Mouse (Mus musculus) lung, embryonic 14.5 days (tissue): ENCODE measurements at regions not wholly inside any gene's neighbourhood (a gene's known extent, or its start where the extent isn't known, plus 50 kb on each side); places are given as distances from the start of the nearest gene placed in this dataset.

Source experiments
- ATAC-seq: fragments of 200-750 bp; cut with Nextera tagmentation; 2 replicates; pipeline ENCODE4 v1.8.0; 2017; ENCODE audit warnings: mild to moderate bottlenecking, moderate TSS enrichment, moderate library complexity; ENCODE audit not compliant: insufficient read depth
- DNase-seq: peaks from one replicate; pipeline ENCODE4 v3.0.0-alpha.2; 2015
- H3K27ac ChIP-seq: fragments of 300-500 bp; sonication (generic); 2 replicates; pipeline ENCODE4 v1.5.1; 2014; ENCODE audit warnings: low read depth, mild to moderate bottlenecking, moderate library complexity
- H3K27me3 ChIP-seq: fragments of 300-500 bp; sonication (generic); 2 replicates; pipeline ENCODE4 v1.6.1; 2014; ENCODE audit warnings: low read length, control low read depth; ENCODE audit not compliant: insufficient read depth
- H3K36me3 ChIP-seq: fragments of 300-500 bp; sonication (generic); 2 replicates; pipeline ENCODE4 v1.6.1; 2014; ENCODE audit warnings: control low read depth; ENCODE audit not compliant: insufficient read depth
- H3K4me1 ChIP-seq: fragments of 300-500 bp; sonication (generic); 2 replicates; pipeline ENCODE4 v1.6.1; 2014; ENCODE audit warnings: antibody characterized with exemption, control low read depth; ENCODE audit not compliant: insufficient read depth
- H3K4me2 ChIP-seq: fragments of 300-500 bp; sonication (generic); 2 replicates; pipeline ENCODE4 v1.6.1; 2014; ENCODE audit warnings: mild to moderate bottlenecking
- H3K4me3 ChIP-seq: fragments of 300-500 bp; sonication (generic); 2 replicates; pipeline ENCODE4 v1.5.1; 2014; ENCODE audit warnings: low read depth, low read length
- H3K9ac ChIP-seq: fragments of 300-500 bp; sonication (generic); 2 replicates; pipeline ENCODE4 v1.6.1; 2014
- H3K9me3 ChIP-seq: fragments of 300-500 bp; sonication (generic); 2 replicates; pipeline ENCODE4 v1.6.1; 2016; ENCODE audit warnings: low read depth, low read length, control low read depth
- CTCF ChIP-seq: IDR thresholded peaks from 2 replicates; pipeline ENCODE4 v1.5.1; 2016; ENCODE audit warnings: antibody characterized with exemption, low read depth
- WGBS: fragments of 180-500 bp; shearing (Covaris S2); extraction: QIAGEN DNeasy Blood & Tissue Kit; methylation state at CpG from one replicate; pipeline ENCODE4 v1.1.7; 2014; 5-methylcytosine and 5-hydroxymethylcytosine counted together

DNA sequence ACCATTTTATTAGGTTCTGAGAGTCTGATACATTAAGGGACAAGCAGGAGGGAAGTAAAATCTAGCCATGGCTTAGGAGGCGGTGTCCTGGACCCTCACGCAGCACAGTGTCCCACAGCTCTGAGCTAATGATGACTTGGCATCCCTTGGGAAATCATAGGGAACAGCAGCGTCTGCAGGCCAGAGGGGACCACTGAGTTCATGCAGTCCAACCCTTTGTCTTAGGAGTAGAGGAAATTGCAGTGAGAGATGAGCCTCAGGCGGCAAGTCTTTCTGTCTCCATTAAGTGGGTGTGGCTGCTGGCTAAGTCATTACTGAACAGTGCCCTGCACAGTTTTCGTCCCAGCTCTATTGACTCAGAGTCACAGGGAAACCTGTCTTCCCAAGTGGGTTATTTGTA is 123.8 kb upstream of the Arhgap5 start:
- H3K4me1 ChIP-seq, result peaks cover 30% of the 10 kb centered on the region
- no peak overlapping the region for H3K4me3 ChIP-seq
- TF ChIP-seq CTCF, result no peak
- 69% methylated on average over 5 of the region's 5 CpGs for WGBS
- DNase-seq, result peak; percentile 14
- no peak overlapping the region for H3K4me2 ChIP-seq
- H3K27ac ChIP-seq, result no peak overlapping the region
- H3K36me3 ChIP-seq, result no peaks in the 10 kb centered on the region
- no peak for ATAC-seq
- no peak overlapping the region for H3K9ac ChIP-seq
- no peaks in the 10 kb centered on the region for H3K9me3 ChIP-seq
- H3K27me3 ChIP-seq, result no peaks in the 10 kb centered on the region

DNA sequence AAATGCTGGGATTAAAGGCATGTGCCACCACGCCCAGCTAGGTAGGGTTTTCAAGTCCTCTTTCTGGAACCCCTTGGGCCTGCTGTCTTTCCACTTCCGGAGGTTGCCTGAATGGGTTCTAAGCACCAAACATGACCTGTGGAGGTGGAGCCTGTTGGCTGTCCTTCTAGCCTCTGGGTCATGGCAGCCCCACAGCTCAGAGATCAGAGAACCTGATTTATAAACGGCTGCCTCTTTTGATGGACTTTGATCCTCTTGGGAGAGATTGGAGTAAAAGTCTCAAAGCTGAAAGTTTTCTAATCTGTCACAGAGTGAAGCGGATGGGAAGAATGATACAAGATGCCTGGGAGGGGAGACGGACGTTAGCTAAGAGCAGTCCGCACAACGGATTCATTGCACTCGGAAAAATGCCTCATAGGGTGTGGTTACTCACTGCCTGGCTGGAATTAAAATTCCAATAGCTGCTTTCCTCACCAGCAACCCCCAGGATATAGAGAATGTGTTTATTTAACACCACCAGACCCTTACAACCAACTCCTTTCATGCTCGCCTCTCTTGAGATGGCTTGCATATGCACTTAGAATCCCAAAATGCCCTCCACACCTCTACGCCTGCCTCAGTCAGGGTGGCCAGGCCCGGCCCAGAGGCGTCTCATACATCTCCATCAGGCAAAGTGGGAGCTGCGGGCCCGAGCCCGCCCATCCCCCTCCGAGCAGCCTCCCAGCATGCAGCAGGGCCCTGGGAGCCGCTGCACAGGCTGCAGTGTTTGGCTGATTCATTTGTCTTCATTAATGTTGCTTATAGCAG is 122.4 kb upstream of the Arhgap5 start:
- 25% methylated on average over 18 of the region's 18 CpGs for WGBS
- TF ChIP-seq CTCF, result no peak
- Histone ChIP-seq H3K9me3 (no peaks in the 10 kb centered on the region), H3K4me1 (peaks cover 30% of the 10 kb centered on the region), H3K36me3 (no peaks in the 10 kb centered on the region), H3K4me2 (peak overlapping the region; percentile 29), H3K4me3 (no peak overlapping the region), H3K27ac (peak overlapping the region; percentile 82), H3K9ac (0 out of 2 replicates have a peak overlapping the region, but pooled peaks have one; percentile 29), H3K27me3 (no peaks in the 10 kb centered on the region)
- DNase-seq, result peak; percentile 86
- ATAC-seq, result peak; percentile 91

DNA sequence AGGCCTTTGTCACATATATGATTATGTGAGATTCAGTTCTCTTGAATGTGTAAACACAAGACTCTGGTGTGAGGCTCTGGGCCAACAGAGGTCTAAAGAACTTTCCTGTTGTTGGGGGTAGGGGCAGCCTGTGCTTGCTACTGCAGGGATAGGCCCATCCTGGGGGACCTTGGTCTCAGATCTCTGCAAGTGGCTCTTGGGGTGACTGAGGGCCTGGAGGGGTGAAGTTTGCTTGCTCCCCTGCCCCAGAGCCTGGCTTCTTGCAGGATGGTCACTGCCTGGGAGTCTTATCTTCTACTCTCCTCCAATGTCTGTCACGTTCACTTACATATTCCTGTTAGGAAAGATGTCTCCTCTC is 121.8 kb upstream of the Arhgap5 start:
- DNase-seq (no peak), ATAC-seq (no peak)
- Histone ChIP-seq H3K4me3 (no peak overlapping the region), H3K27ac (peak overlapping the region; percentile 82), H3K4me2 (no peak overlapping the region), H3K36me3 (no peaks in the 10 kb centered on the region), H3K4me1 (peaks cover 30% of the 10 kb centered on the region), H3K27me3 (no peaks in the 10 kb centered on the region), H3K9me3 (no peaks in the 10 kb centered on the region), H3K9ac (no peak overlapping the region)
- WGBS, result 50% methylated on average over 1 of the region's 1 CpGs
- TF ChIP-seq CTCF, result no peak

DNA sequence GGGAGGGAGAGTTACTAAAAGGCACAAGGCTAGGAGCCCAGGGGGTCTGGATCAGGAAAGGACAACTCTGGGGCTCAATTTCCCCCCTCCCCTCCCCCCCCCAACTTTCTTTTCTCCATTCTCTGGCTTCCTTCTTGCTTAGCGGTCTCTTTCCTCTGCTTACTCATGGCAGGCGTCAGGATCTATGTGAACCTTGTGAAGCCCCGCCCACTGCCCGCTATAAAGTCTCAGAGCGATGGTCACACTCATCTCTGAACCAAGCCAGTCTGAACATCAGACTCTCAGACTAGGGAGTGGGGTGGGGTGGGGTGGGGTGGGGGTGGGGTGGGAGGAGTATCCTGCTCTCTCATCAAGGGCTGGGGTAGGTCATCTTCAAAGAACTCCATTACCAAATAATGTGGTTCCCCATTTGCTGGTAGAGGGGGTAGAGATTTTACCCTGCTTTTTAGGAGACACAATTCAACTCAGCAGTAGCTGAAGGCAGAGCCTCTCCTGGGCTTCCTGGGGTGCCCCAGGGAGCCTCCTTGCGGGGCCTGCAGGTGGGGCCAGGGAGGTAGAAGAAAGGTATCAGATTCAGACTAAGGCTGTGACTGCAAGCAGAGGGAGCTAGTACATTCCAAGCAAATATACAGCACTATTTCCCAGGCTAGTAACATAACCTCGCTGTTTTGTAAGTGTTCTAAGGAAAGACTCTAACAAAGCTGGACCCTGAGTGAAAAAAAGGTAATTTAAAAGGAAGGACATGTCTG is 120.8 kb upstream of the Arhgap5 start:
- DNase-seq (peak; percentile 81), ATAC-seq (peak; percentile 45; the same call in 1 of the 2 replicates)
- H3K4me1 ChIP-seq, result peaks cover 30% of the 10 kb centered on the region
- H3K9ac ChIP-seq, result no peak overlapping the region
- peak overlapping the region; percentile 26; the same call in 1 of the 2 replicates for H3K4me2 ChIP-seq
- no peaks in the 10 kb centered on the region for H3K36me3 ChIP-seq
- H3K4me3 ChIP-seq, result no peak overlapping the region
- WGBS, result 10% methylated on average over 7 of the region's 7 CpGs
- no peaks in the 10 kb centered on the region for H3K9me3 ChIP-seq
- TF ChIP-seq CTCF, result peak; percentile 27; the same call in 1 of the 2 replicates
- peak overlapping the region; percentile 82 for H3K27ac ChIP-seq
- no peaks in the 10 kb centered on the region for H3K27me3 ChIP-seq

DNA sequence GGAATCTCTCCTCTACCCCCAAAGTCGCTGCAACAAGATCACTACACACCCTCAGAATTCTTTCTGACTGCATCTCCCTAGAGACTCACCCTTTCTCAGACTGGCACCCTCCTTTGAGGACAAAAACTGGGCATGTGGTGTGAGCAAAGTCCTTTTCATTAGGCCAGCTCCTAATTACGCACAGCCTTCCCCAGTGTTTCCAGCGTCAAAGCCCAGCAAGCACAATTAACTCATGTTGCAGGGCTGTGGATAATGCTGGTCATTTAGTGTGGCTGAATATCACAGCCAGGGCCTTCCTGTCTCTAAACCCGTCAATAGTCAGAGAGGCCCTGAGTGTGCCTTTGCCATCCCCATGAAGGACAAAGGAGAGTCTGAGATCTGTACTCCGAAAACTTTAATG is 114.2 kb upstream of the Arhgap5 start:
- Histone ChIP-seq H3K27ac (no peak overlapping the region), H3K27me3 (no peaks in the 10 kb centered on the region), H3K4me2 (no peak overlapping the region), H3K4me3 (no peak overlapping the region), H3K36me3 (no peaks in the 10 kb centered on the region), H3K9me3 (no peaks in the 10 kb centered on the region), H3K9ac (no peak overlapping the region), H3K4me1 (0 out of 2 replicates have a peak, but pooled peaks cover 2% of the 10 kb centered on the region)
- no peak for TF ChIP-seq CTCF
- WGBS, result 80% methylated on average over 5 of the region's 5 CpGs
- ATAC-seq, result no peak
- no peak for DNase-seq

DNA sequence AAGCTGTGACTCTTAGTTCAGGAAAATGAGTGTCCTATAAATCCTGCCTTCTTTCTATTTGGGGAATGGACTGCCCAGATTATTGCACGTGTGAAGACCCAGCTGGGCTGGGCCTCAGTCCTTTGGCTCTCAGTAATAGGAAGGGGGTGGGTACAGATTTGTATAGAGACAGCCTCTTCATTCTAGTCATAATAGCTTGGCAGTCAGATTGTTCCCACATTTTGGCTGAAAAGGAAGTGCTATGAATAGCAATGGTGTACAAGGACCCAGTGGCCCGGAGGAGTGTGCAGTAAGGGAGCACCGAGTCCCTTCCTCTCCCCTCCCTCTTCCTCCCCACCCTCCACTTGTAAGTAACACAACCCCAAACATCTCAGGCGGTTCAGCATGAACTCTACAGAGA is 113.5 kb upstream of the Arhgap5 start:
- no peaks in the 10 kb centered on the region for H3K36me3 ChIP-seq
- peak; percentile 35; the same call in 1 of the 2 replicates for ATAC-seq
- TF ChIP-seq CTCF, result no peak
- WGBS, result 38% methylated on average over 4 of the region's 4 CpGs
- no peak overlapping the region for H3K4me2 ChIP-seq
- H3K27ac ChIP-seq, result no peak overlapping the region
- DNase-seq, result peak; percentile 47
- H3K9ac ChIP-seq, result no peak overlapping the region
- 0 out of 2 replicates have a peak, but pooled peaks cover 2% of the 10 kb centered on the region for H3K4me1 ChIP-seq
- H3K27me3 ChIP-seq, result no peaks in the 10 kb centered on the region
- no peaks in the 10 kb centered on the region for H3K9me3 ChIP-seq
- no peak overlapping the region for H3K4me3 ChIP-seq

DNA sequence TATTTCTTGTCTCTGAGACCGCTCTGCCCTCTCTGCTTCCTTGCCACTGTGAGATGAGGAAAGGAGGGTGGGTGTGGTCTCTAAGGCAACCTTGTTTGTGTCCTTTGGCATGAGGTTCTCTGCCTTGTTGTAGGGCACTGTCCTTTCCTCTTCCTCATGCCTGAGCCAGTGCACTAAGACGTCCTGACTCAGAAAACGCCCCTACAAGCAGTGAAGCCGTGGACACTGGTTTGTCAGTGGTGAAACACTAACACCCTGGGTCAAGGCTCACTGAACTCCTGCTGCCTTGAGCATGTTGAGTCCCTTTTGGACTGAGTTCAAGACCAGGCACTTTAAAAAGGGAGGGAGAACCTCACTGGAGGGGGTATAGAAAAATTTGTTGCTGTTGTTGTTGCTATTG is 111.1 kb upstream of the Arhgap5 start:
- Histone ChIP-seq H3K36me3 (no peaks in the 10 kb centered on the region), H3K9ac (no peak overlapping the region), H3K9me3 (no peaks in the 10 kb centered on the region), H3K4me2 (no peak overlapping the region), H3K27me3 (no peaks in the 10 kb centered on the region), H3K27ac (no peak overlapping the region), H3K4me1 (0 out of 2 replicates have a peak, but pooled peaks cover 2% of the 10 kb centered on the region), H3K4me3 (no peak overlapping the region)
- ATAC-seq (no peak), DNase-seq (no peak)
- TF ChIP-seq CTCF, result no peak
- 74% methylated on average over 4 of the region's 4 CpGs for WGBS
